Mouse (Mus musculus) liver, embryonic 11.5 days (tissue): ENCODE results near the gene 5730596B20Rik. TPM values are rescaled to one million over a fixed set of nuclear protein-coding genes. Genes with fewer than 3 reads are reported as not detected.

ENCODE experiments used
- ATAC-seq: fragments of 200-750 bp; cut with Nextera tagmentation; replicated peaks from 2 replicates; pipeline ENCODE4 v1.8.0; 2017; ENCODE audit warnings: moderate number of reproducible peaks, mild to moderate bottlenecking, moderate TSS enrichment, moderate library complexity; ENCODE audit not compliant: low FRiP score
- DNase-seq: peaks from one replicate; pipeline ENCODE4 v3.0.0-alpha.2; 2017; ENCODE audit warnings: low spot score
- H3K27ac ChIP-seq: fragments of 300-500 bp; sonication (generic); 2 replicates; pipeline ENCODE4 v1.5.1; 2014; ENCODE audit warnings: mild to moderate bottlenecking, low read depth, low read length, control low read depth
- H3K27me3 ChIP-seq: fragments of 300-500 bp; sonication (generic); replicated peaks from 2 replicates; pipeline ENCODE4 v1.6.1; 2014; ENCODE audit warnings: low read length, mixed read lengths; ENCODE audit not compliant: control insufficient read depth, insufficient read depth
- H3K36me3 ChIP-seq: fragments of 300-500 bp; sonication (generic); 2 replicates; pipeline ENCODE4 v1.6.1; 2014; ENCODE audit warnings: mild to moderate bottlenecking, low read length, moderate library complexity, mixed read lengths; ENCODE audit not compliant: control insufficient read depth, insufficient read depth
- H3K4me1 ChIP-seq: fragments of 300-500 bp; sonication (generic); replicated peaks from 2 replicates; pipeline ENCODE4 v1.6.1; 2014; ENCODE audit warnings: low read length, mixed read lengths; ENCODE audit not compliant: control insufficient read depth, insufficient read depth
- H3K4me2 ChIP-seq: fragments of 300-500 bp; sonication (generic); 2 replicates; pipeline ENCODE4 v1.6.1; 2014; ENCODE audit warnings: mild to moderate bottlenecking, control low read depth, moderate library complexity
- H3K4me3 ChIP-seq: fragments of 300-500 bp; sonication (generic); 2 replicates; pipeline ENCODE4 v1.5.1; 2014; ENCODE audit warnings: low read depth, low read length, control low read depth
- H3K9ac ChIP-seq: fragments of 300-500 bp; sonication (generic); 2 replicates; pipeline ENCODE4 v1.6.1; 2014; ENCODE audit warnings: low read depth, low read length, control low read depth
- H3K9me3 ChIP-seq: fragments of 300-500 bp; sonication (generic); 2 replicates; pipeline ENCODE4 v1.6.1; 2016; ENCODE audit warnings: low read length, inconsistent platforms, mixed read lengths; ENCODE audit not compliant: control insufficient read depth
- WGBS: fragments of 180-500 bp; shearing (Covaris S2); extraction: QIAGEN DNeasy Blood & Tissue Kit; methylation state at CpG from one replicate; pipeline ENCODE4 v1.1.7; 2014; 5-methylcytosine and 5-hydroxymethylcytosine counted together
- microRNA counts: library from miRNA; unstranded; fragments of <30 nt; microRNA quantifications from one replicate; lab custom pipeline; 2015
- microRNA-seq: library from miRNA; unstranded; fragments of <30 nt; microRNA quantifications from one replicate; pipeline ENCODE4, GENCODE M21; 2017; ENCODE audit warnings: borderline number of aligned reads
- polyA plus RNA-seq: library from polyadenylated mRNA; unstranded; fragments of >200 nt; fragmentation: Nextera tagmentation; extraction: Ambion mirVana; gene quantifications from 2 replicates; pipeline ENCODE4 v1.2.1, GENCODE M21; 2014

Gene 5730596B20Rik
- polyA plus RNA-seq, 1 experiment from 2014 or later: 1.0 TPM

GRCm38 (mm10) chr6:52225612-52226568, 48.6 kb downstream of the 5730596B20Rik start:
- Histone ChIP-seq H3K4me1 (no peaks in the 10 kb centered on the region), H3K4me2 (peak overlapping the region; percentile 39), H3K9me3 (no peaks in the 10 kb centered on the region), H3K9ac (no peak overlapping the region), H3K27ac (no peak overlapping the region), H3K4me3 (peak overlapping the region; percentile 32), H3K27me3 (peaks cover 99% of the 10 kb centered on the region), H3K36me3 (no peaks in the 10 kb centered on the region)
- DNase-seq (no peak), ATAC-seq (no peak)
- WGBS: 4% methylated on average over 69 of the region's 69 CpGs

- Histone ChIP-seq H3K27ac (no peak overlapping the region), H3K4me2 (no peak overlapping the region), H3K27me3 (peaks cover 96% of the 10 kb centered on the region), H3K9me3 (no peaks in the 10 kb centered on the region), H3K4me3 (no peak overlapping the region), H3K36me3 (no peaks in the 10 kb centered on the region), H3K9ac (no peak overlapping the region), H3K4me1 (no peaks in the 10 kb centered on the region)
- DNase-seq (no peak), ATAC-seq (no peak)
- WGBS: 7% methylated on average over 26 of the region's 26 CpGs
Measured at GRCm38 (mm10) chr6:52226569-52227257, 49.4 kb downstream of the 5730596B20Rik start.

- Histone ChIP-seq H3K4me1 (no peaks in the 10 kb centered on the region), H3K4me2 (no peak overlapping the region), H3K36me3 (no peaks in the 10 kb centered on the region), H3K9ac (no peak overlapping the region), H3K9me3 (no peaks in the 10 kb centered on the region), H3K27me3 (peaks cover 96% of the 10 kb centered on the region), H3K4me3 (no peak overlapping the region), H3K27ac (no peak overlapping the region)
- DNase-seq (no peak), ATAC-seq (no peak)
- 4% methylated on average over 11 of the region's 11 CpGs for WGBS
Measured at GRCm38 (mm10) chr6:52227470-52228222, 50.3 kb downstream of the 5730596B20Rik start.

GRCm38 (mm10) chr6:52228475-52229465, 51.5 kb downstream of the 5730596B20Rik start:
- Histone ChIP-seq H3K4me1 (no peaks in the 10 kb centered on the region), H3K36me3 (no peaks in the 10 kb centered on the region), H3K27ac (no peak overlapping the region), H3K4me3 (no peak overlapping the region), H3K9me3 (no peaks in the 10 kb centered on the region), H3K9ac (no peak overlapping the region), H3K4me2 (peak overlapping the region; percentile 27), H3K27me3 (peaks cover 96% of the 10 kb centered on the region)
- 2% methylated on average over 38 of the region's 38 CpGs for WGBS
- ATAC-seq (no peak), DNase-seq (no peak)

- WGBS: 3% methylated on average over 44 of the region's 44 CpGs
- Histone ChIP-seq H3K4me3 (peak overlapping the region; percentile 23), H3K4me1 (no peaks in the 10 kb centered on the region), H3K4me2 (no peak overlapping the region; the same call in 1 of the 2 replicates), H3K27ac (no peak overlapping the region), H3K36me3 (no peaks in the 10 kb centered on the region), H3K9me3 (no peaks in the 10 kb centered on the region), H3K27me3 (peaks cover 96% of the 10 kb centered on the region), H3K9ac (no peak overlapping the region)
- ATAC-seq (no peak), DNase-seq (no peak)
Measured at GRCm38 (mm10) chr6:52229558-52230416, 52.5 kb downstream of the 5730596B20Rik start.

MicroRNAs within 50 kb of the gene (microRNA counts, 519-probe panel; counts per million panel counts)
- 4,109 counts per million, percentile 23 among the panel's probes with 10 or more counts for microRNA mmu-miR-196b (lab: Ali Mortazavi, UCI)

Small RNAs within 50 kb of the gene (microRNA-seq; reads per million reads assigned to microRNA genes)
- gene Mir196b: 2,272 reads per million, percentile 82 among the genes with 10 or more reads in this experiment

Other genes starting within 250 kb of the 5730596B20Rik start
- gene Skap2, start 164.9 kb upstream of the 5730596B20Rik start, polyA plus RNA-seq: 33.9 and 35.5 TPM in 2 replicates
- gene Hoxa1, start 19.2 kb upstream of the 5730596B20Rik start, polyA plus RNA-seq: 2.6 and 3.2 TPM in 2 replicates
- gene Hoxa2, start 12.7 kb upstream of the 5730596B20Rik start, polyA plus RNA-seq: 4.3 and 4.5 TPM in 2 replicates
- 2.3 and 3.1 TPM in 2 replicates for gene Hoxa4, start 14.3 kb downstream of the 5730596B20Rik start, polyA plus RNA-seq
- 8.0 and 9.7 TPM in 2 replicates for gene Hoxa5, start 27.1 kb downstream of the 5730596B20Rik start, polyA plus RNA-seq
- gene Hoxa6, start 31.2 kb downstream of the 5730596B20Rik start, polyA plus RNA-seq: 0.45 and 0.71 TPM in 2 replicates
- gene Hoxa3, start 35.8 kb downstream of the 5730596B20Rik start, polyA plus RNA-seq: 2.8 and 2.9 TPM in 2 replicates
- not detected in 2 replicates for gene Gm28308, start 35.8 kb downstream of the 5730596B20Rik start, polyA plus RNA-seq
- gene Hoxa7, start 44.4 kb downstream of the 5730596B20Rik start, polyA plus RNA-seq: 2.7 and 3.1 TPM in 2 replicates
- 1.8 and 2.2 TPM in 2 replicates for gene Hoxa9, start 53.6 kb downstream of the 5730596B20Rik start, polyA plus RNA-seq
- 0.91 and 2.2 TPM in 2 replicates for gene Hoxa10, start 63.4 kb downstream of the 5730596B20Rik start, polyA plus RNA-seq
- 0.18 and 0.26 TPM in 2 replicates for gene Hoxa11, start 68.3 kb downstream of the 5730596B20Rik start, polyA plus RNA-seq
- 0.15 and 0.30 TPM in 2 replicates for gene Hoxa13, start 83.4 kb downstream of the 5730596B20Rik start, polyA plus RNA-seq
- gene Evx1, start 136.0 kb downstream of the 5730596B20Rik start, polyA plus RNA-seq: 0.12 TPM in 1 of 2 replicates, not detected in the other